Mouse (Mus musculus) lung, postnatal 10 days (tissue): Measurements from ENCODE around the gene Gosr2.

Experiments used
- DNase-seq: peaks from one replicate; pipeline ENCODE4 v3.0.0; 2021

The Gosr2 gene

DNA sequence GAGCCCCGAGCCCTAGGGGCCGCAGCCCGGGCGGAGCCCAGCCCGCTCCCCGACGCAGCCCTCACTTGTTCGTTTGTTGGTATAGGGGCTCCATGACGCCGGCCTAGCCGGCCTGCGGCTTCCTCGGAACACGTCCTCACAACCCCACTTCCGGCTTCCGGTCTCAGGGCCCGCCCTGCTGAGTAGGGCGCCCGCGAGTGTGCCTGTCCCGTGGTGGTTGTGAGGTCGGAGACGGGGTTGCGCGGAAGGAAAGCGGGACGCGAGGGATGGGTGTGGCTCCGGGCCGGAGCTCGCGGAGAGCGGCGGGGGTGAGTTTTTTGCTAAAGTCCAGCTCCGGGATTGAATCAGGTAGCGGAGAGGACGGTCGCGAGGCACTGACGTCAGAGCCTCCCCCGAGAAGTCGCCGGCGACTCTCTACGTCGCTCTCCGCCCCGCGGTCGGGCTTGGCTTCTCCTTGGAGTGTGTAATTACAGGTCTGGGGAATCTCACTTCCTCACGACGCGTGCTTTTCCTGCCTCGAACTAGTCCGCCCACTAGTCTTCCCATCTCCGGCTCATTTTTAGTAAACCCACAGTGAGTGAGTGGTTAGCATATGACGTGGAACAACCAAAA lies at the start of gene Gosr2:
Gene Gosr2, minus strand, starts transcription at position 334 of the 612 bp plus-strand sequence.
- DNase-seq = peak; percentile 91

DNA sequence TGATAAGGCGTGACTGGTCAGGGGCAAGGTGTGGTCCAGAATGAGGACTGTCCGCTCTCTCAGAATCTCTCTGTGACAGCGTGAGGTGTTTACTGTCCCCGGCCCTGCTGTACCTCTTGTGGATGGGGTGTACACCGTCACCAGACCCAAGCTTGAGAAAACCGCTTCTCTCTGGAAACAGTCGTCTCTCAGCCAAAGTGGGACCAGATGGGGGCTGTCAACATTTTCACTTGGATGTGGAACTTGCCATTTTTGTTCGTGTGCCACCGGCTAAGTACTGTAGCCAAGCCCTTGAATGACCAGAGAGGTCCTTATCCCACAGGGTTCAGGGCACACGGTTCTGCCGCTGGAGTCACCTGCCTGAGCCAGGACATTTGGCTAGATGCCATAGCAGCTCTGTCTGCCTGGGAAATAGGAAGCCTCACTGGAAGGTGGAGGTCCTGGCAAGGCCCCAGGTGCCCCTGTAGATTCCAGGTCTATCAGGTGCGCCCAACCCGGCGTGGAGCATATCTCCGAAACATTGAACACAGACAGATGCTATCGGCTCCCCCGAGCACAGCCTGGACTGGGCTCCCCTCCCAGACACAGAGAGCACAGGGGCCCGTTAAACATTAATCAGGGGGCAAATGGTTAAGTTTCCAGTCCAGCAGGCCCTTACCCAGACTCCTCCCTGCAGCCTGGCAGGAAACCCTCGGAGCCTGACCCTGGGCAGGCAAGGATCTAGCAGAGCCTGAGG lies 37.5 kb upstream of the Gosr2 start:
- DNase-seq = peak; percentile 27

DNA sequence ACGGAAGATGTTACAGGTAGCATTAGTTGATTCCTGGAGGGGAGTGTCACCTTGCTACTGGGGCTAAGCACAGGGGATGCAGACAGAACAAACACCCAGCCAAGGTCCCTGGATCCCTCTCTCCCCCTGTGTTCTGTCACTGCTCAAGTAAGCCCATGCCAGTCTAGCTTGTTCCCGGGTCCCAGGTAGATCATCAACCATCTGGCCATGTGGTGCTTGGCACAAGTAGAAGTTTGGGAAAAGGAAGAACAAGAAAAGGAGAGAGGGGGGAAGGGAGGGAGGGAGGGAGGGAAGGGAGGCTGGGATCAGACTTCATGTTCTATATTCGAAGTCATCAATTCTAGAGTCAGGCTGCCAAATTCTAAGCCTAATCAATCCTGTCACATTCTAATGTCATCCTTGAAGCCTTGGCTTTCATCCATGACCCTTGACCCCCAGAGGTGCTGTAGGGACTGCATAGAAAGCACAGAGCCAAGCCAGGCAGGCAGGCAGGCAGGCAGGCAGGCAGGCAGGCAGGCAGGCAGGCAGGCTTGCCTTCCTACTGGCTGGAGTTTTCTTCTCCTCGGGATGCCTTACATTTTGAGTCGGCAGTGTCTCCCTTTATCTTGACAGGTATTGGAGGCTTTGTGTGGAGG lies 36.8 kb upstream of the Gosr2 start:
- DNase-seq = no peak

DNA sequence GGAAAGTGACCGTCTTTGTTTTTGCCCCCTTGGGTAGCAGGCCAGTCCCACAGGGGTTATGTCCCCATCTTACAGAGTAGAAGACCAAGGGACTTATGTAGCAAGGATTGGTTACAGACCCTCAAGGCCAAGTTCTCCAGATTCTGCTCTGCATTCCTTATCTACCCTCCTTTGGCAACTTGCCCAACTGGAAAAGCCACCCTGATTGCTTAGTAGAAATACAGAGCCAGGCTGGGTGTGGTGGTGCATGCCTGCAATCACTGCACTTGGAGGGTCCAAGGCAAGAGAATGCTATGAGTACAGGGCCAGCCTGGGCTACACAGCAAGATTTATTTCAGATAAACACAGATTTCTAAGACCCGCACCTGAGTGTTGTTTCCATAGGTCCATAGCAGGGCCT lies 36.3 kb upstream of the Gosr2 start:
- DNase-seq = no peak

DNA sequence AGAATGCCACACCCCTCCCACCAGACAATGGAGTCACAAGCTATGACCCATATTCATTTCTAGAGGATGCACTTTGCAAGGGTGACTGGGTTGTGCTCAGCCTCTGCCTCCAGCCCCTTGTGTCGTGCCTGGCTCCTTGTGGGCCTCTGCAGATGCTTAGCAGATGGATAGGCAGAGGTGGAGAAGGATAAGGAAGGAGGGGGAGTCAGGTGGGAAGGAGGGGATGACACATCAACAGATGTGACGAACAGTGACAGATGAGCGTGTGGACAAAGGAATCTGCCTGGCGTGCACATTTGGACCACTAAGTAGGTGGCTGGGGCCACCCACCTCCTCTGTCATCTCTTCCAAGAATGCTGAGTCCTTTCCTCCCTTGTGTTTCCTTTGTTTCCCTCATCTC lies 35.4 kb upstream of the Gosr2 start:
- no peak for DNase-seq

DNA sequence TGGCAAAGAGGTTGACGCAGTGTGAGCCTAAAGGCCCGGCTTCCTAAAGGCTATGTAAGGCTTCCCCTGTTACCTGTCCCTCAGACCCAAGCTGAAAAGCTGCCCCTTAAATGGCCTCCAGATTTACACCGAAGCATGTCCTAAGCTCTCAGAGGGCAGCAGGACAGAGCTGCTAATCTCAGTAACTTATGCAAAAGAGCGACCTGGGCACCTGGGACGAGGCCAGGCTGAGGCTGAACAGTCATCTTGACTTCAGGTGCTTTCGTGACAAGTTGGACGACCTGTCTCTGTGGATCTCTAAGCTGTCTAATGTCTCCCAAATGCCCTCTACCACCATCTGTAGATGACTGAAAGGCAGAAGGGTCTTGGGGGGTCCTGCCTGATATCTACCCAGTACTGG lies 34.6 kb upstream of the Gosr2 start:
- DNase-seq = no peak

DNA sequence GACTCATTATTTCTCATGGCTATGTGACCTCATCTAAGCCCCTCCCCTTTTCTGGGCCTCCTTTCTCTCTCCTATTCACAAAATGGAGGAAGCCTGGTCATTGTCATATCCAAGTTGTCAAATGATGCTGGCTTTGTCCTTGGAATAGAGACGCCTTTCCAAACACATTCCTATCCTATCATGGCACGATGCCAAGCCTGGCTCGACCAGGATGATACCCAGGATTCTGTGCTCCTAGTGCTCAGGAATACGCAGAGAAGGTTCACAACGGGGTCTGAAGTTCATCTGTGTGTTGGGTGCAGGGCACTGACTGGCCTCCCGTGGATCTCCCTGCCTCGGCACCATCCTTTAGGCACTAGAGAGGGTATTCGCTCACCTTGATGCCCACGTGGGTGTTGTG lies 33.9 kb upstream of the Gosr2 start:
- no peak for DNase-seq

DNA sequence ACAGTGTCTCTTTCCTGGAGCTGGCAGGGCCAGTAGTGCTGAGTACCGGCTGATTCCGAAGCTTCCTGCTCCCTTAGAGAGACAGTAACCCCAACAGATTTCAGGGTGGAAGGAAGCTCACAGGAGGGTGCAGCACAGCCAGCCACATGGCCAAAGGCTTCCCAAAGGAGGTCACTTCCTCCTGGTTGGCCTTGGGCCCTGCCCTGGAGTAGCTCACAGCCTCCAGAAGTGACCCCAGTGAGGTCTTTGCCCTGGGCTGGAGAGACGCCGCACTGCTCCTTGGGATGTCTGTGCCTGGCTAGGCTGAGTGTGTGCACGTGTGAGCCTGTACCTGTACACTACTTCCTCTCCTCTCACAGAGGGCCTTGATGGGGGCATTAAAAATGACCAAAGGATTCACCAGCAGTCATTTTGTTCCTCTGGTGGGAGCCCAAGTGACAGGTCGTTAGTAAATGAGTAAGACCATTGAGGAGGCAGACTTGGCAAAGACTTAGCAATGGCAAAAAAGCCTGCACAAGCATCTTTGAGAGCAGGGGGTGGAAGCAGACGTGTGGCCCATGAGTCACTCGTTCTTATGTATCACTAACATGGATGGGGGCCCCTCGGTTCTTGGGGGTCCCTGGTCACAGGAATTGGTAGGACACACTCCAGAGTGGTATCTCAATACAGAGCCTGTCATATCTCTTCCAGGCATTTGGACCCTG lies 31.7 kb upstream of the Gosr2 start:
- no peak for DNase-seq

DNA sequence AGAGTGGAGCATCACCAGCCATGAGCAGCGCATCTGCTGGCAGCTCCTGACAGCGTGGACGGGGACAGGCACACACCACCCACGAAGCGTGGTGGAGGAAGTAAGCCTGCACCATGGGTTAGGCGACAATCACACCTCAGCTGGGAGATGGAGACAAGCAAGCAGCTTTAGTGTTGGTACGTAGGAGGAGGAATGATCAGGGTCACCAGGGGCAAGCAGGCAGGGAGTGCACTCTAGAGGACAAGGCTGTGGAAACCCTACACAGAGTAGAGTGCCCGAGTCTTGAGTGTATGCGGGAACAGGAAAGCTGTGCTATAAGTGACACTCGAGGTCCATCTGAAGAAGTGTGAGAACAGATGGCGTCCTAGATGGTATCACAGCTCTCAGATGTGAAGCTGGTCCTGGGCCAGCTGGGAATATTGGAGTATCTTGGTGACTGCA lies 26.7 kb upstream of the Gosr2 start:
- DNase-seq = no peak

DNA sequence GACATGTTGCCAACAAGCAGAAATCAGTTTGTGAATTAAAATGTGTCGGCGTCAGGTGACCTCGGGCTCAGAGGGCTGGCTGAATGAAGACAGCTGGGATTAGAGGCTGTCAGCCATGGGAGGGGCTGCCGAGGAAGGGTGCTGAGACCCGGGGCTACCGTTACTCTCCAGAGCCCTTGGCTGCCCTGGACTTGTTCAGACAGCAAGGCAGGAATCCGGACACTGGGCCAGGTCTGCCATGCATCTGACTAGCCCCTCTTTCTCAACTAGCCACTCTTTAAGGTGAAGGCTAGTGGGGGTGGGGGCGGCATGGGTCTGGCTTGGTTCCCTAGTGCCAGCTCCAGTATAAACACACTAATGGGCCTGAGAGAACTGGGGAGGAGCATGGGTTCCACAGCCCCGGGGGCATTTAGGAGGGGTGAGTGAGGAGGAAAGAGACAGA lies 24.4 kb upstream of the Gosr2 start:
- peak; percentile 31 for DNase-seq

DNA sequence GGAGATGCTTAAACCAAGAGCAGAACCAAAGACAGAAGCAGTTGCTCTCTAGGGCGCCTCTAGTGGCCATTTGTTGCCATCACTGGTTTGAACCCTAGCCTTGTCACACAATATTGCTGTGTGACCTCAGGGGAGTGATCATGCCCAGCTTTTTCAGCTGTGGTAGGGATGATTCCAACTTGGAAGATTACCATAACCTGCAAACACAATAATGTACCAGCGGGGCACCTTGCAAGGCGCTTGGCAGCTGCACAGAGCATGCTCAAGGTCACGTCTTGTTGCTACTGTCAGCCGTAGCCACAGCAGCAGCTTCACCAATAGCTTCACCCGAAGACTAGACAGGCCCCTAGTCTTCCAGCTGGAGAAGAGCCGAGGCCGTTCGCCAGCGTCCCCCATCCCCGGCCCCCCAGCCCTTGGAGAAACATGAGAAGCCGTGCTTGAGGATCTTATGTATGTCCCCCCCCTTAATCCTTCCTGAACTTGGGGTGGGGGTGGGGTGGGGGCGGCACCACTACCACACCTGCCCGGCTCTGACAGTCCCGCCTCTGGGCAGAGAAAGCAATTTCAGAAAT lies 23.9 kb upstream of the Gosr2 start:
- DNase-seq = peak; percentile 47

DNA sequence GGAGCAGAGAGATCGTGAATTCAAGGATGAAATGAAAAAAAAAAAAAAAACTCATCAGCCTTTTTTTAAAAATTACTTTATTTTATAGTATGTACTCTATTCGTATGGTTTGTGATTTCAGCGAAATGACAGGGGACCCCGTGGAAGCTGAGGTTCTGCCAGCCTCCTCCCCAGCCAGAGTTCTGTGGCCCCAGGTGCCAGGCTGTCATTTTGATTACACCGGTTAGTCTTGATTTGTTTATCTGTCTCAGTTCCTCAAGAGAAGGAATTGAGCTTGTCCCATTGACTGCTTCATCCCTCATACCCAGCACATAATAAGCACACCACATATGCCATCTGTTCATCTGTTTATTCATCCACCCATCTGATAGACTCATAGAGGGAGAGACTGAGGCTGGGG lies 21.7 kb upstream of the Gosr2 start:
- DNase-seq = no peak

DNA sequence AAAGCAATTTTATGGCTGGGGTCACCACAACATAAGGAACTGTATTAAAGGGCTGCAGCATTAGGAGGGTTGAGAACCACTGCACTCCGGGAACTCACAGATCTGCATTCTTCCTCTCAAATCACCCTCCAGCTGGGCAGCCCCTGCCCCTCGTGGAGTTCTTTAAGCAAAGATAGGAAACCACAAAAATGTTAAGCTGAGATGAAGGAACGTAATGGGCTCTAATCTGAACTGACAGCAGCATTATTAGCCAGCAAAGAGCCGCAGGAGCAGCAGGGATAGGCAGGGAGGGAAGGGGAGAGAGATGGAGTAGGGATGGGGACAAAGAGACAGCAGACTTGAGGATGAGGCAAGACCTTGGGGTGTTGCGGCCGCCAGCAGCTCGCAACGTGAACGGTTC lies 19.3 kb upstream of the Gosr2 start:
- no peak for DNase-seq

DNA sequence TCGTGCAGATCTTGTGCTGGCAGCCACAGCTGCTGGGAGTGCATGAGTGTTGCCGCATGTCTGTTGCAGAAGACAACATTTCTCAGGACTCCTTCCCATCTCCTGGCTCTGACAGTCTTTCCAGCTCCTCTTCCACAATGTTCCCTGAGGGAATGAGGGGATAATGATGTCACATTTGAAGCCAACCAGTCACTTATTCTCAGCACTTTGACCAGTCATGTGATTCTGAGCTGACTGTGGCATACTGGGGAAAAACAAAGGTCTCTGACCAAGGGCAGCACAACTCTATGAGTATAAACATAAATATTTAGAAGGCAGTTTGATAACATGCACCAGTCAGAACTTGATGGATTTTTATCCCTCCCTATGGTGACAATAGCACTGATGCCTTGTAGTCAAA lies 16.4 kb upstream of the Gosr2 start:
- DNase-seq = no peak

DNA sequence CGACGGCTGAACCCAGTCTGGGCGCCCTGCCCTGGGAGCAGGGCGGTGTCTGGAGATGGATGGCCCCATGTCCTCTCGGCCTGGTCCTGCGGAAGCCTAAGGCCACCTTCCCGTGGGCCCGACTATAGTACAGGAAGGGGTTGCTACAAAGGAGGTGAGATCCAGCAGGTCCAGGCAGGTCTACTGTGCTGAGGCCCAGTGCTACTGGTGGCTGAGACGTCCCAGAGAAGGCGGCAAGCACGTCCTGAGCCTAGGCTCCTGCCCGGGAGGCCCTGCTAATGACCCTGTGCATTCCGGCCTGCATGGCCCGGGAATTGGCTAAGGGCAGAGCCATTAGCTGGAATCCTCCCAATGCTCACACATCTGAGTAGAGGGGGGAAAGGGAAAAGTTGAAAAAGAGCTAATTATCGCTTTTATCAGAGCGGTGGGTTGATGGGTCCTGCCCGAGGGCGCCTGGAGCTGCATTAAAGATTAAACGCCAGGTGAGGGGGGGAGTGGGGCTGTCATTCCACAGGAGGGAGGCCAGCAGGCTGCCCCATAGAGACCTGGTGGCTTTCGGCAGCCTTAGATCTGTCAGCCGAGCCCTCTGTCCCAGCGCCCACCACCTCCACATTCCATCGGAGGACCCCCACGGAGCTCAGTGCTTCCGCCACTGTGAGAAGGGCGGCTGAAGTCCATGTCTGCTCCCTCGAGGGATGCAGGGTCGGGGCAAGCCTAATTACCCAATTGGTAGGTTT lies 14.3 kb upstream of the Gosr2 start:
- DNase-seq = no peak

DNA sequence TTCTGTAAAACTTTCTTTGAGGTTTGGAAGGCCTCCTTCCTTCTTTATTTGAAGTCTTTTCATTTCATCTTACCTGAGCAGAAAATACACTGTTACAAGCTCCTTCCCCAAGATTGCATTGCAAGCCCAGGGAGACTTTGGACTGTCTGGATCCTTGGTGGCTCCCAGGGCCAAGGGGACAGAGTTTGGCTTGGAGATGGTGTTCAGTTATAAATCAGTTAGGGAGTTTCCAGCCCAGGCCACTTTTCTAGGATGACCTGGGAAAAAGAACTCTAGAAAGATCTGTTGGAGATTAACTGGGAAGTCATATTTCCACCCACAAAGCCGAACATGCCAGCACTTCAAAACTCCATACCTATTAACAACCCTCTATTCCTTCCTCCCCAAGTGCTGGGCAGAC lies 12.3 kb upstream of the Gosr2 start:
- DNase-seq = no peak

DNA sequence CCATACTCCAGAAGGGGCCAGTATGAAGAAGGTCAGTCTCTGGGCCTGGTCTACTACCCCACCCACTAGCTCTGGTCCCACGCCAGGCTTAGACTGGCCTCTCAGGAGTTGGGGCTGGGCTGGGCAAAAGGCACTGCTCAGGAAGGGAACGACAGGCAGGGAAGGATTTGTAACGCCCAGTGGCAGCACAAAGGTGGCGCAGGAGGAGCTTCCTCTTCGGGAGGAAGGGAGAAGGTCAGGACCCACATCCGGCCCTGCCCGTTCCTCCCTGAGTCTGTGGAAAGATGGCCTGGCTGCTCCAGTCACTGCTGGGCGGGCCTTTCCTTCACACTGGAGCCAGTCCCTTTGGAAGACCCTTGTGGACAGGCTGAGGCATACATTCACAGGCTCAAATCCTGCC lies 9.3 kb upstream of the Gosr2 start:
- peak; percentile 84 for DNase-seq

DNA sequence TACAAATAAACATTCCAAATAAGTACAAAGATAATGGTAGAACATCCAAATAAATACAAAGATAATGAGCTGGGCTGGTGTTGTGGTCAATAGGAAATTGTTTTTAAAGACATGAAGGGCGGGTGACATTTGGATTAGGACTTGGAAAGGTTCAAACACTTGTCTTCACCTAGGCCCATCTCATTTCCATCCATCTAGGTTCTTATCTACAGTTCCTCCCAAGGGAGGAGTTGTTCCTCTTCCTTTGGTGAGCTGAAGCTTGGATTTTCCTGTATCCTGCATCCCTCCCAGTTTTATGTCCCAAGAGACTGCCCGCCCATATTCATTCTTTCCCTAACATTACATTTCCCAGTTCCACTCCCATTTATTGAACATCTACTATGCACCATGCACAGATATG lies 528 bp upstream of the Gosr2 start:
- DNase-seq = no peak

DNA sequence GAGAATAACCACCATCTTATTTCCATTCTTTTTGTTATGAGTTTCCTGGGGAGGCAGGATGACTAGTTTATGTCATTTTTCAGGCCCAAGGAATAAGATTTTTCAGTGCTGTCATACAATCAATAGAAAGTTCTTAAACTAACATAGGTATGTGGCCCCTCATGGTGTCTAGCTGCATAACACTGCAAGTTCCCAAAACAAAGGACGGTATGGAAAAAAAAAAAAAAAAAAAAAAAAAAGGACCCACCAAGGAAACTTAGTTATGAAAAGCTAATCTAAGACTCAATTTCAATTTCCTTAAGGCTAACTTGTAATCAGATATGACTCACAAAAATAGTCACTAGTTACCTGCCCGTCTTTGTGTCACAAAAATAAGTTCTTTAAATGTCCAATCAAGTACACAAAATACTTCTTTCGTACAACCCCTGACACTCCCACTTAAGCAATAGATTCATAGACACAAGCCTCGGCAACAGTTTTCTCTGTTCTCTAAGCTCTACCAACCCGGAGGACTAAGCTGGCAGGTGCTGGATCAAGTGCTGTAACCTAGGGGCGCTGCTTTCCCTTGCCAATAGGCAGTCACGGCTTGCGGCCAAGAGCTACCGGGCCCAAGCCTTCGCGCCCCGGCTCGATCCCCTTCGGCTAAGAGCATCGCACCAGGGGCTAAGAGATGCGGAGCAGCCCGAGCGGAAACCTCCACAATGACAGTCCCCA lies 690 bp downstream of the Gosr2 start:
- no peak for DNase-seq

DNA sequence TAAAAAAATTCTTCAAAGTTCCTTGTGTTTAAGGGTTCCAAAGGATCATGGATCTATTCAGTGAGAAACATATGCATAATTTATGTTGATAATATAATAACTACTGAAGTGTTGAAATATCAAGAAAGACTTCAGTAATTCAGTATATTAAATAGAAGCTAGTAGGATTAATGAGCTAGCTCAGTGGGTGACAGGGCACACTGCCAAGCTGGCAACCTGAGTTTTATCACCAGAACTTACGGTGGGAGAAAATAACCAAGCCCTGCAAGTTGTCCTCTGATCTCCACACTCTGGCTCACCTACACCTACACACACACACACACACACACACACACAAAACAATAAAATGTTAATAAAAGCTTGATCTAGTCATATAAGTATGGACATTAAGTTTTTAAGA lies 4.5 kb downstream of the Gosr2 start:
- no peak for DNase-seq

DNA sequence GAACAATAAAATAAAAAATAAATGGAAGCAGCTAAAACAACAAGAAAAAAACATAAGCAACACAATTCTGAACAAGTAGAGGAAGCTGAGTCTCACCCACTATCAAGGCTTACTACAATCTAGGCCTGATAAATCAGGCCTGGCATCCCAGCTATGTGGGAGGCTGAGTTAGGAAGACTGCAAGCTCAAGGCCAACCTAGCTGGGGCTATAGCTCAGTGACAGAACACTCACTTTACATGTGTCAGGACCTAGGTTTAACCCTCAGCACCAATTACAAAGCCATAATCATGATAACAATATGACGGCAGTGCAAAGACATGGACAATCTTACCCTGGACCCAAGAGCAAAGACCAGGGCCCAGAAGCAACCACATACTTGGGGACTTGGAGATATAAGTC lies 6.7 kb downstream of the Gosr2 start:
- no peak for DNase-seq

DNA sequence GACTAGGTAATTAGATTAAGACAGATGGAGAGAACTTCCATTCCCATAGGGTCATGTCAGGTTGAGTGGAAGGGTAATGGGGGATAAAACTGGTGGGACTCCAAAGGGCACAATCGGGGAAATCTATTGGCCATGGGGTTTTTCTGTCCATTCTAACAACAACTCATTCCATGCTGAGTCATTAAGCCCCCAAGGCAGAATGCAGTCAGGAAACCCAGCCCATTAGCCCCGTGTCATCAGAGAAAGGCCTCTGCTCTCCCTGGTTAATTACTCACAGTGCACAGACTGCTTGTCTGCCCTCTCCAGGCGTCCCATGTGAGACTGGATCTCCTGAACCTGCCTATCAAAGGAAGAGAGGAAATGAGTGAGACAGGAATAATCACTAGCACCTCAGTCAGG lies 8.7 kb downstream of the Gosr2 start:
- DNase-seq = no peak
